Mouse (Mus musculus): ENCODE measurements around the gene Olfr1260.

Gene Olfr1260

GRCm38 (mm10) chr2:89974184-89974583 is at the start of gene Olfr1260:
Gene Olfr1260 (plus strand): TSS chr2:89974340.
- no peak for DNase-seq (ENCODE audit: low read depth in 2 of 2, low spot score in 2 of 2)

GRCm38 (mm10) chr2:89927009-89927408 is 47.1 kb upstream of the Olfr1260 start, which contains the start of gene Olfr1258:
Gene Olfr1258 (plus strand): TSS chr2:89927309.
- DNase-seq (ENCODE audit: low read depth in 2 of 2, low spot score in 2 of 2): no peak

GRCm38 (mm10) chr2:89948564-89948963 is 25.6 kb upstream of the Olfr1260 start, which contains the start of gene Olfr1259:
Gene Olfr1259 (minus strand): TSS chr2:89948664.
- no peak for DNase-seq (ENCODE audit: low read depth in 2 of 2, low spot score in 2 of 2)

DNA sequence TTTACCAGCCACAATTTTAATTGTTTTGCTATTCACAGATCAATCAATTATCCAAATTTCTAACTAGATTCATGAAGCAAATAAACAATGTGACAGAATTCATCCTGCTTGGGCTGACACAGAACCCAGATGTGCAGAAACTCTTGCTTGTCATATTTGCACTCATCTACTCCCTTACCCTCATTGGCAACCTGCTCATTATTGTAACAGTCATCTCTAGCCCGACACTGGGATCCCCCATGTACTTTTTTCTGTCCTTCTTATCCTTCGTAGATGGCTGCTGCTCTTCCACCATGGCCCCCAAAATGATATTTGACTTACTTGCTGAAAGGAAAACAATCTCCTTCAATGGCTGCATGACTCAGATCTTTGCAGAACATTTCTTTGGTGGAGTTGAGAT is 3.6 kb downstream of the Olfr1260 start:
- no peak for DNase-seq (ENCODE audit: low read depth in 2 of 2, low spot score in 2 of 2)

DNA sequence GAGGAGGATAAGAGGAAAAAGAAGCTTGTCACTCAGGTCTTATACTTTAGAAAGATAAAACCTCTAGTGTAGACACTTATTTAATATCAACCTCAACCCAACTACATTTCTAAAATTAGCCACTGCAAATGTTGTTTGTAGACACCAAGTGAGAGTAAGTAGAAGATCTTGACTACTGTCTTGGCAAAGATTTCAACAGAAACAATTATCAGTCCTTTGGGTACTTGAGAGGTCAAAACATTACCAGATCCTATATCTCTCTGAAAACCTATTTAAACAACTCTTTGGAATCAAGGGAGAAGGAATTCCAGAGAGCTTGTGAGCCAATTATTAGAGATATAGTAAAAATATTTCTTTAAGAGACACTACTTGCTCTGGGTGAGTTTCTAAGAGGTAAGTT is 16.8 kb downstream of the Olfr1260 start, which contains the start of gene Olfr1261:
Gene Olfr1261 (plus strand): TSS at position 301 of the 400 bp plus-strand sequence.
- DNase-seq (ENCODE audit: low read depth in 2 of 2, low spot score in 2 of 2): no peak

DNA sequence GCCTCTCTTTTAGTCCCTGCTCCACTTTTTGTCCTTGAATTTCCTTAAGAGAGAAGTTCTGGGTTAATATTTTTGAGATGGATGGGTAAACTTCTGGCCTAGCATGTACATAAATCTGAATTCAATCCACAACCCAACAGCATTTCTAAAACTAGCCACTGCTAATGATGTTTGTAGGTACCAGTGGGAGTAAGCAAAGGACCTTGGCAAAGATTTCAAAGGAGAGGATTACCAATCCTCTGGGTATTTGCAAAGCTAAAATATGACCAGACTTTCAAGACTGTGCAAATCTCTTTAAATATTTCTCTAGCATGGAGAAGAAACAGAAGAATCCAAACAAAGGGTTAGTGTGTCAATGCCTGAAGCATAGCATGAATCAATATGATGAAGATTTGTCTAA is 25.7 kb downstream of the Olfr1260 start, which contains the start of gene Olfr1262:
Gene Olfr1262 (plus strand): TSS at position 301 of the 400 bp plus-strand sequence.
- no peak for DNase-seq (ENCODE audit: low read depth in 2 of 2, low spot score in 2 of 2)

GRCm38 (mm10) chr2:90011831-90012230 is 37.7 kb downstream of the Olfr1260 start, which contains the start of gene Olfr1263:
Gene Olfr1263 (plus strand): TSS chr2:90012131.
- no peak for DNase-seq (ENCODE audit: low read depth in 2 of 2, low spot score in 2 of 2)

- no peak for DNase-seq (ENCODE audit: low read depth in 2 of 2, low spot score in 2 of 2)
Measured at GRCm38 (mm10) chr2:90025477-90025876, 51.3 kb downstream of the Olfr1260 start, which contains the start of gene Olfr1264. Gene Olfr1264 (minus strand): TSS chr2:90025577.

All from CD8-positive naive resting alpha-beta T cell, adult 2 months (primary cell).